Mouse (Mus musculus) ES-E14 (cell line): ENCODE results near the gene Adgrl3.

Source experiments
- CHD2 ChIP-seq: IDR thresholded peaks from 2 replicates; pipeline ENCODE4 v1.6.1; 2014; ENCODE audit warnings: mild to moderate bottlenecking, low read depth, low read length, inconsistent platforms
- HCFC1 ChIP-seq: IDR thresholded peaks from 2 replicates; pipeline ENCODE4 v1.6.1; 2012; ENCODE audit warnings: low read length, inconsistent platforms, borderline replicate concordance; ENCODE audit not compliant: insufficient read depth
- MAFK ChIP-seq: IDR thresholded peaks from 2 replicates; pipeline ENCODE4 v1.6.1; 2014; ENCODE audit warnings: mild to moderate bottlenecking, low read depth, low read length, inconsistent platforms; ENCODE audit not compliant: insufficient read depth
- ZC3H11A ChIP-seq: IDR thresholded peaks from 2 replicates; pipeline ENCODE4 v1.6.1; 2012; ENCODE audit warnings: low read depth, mild to moderate bottlenecking, inconsistent platforms, low read length, borderline replicate concordance
- ZNF384 ChIP-seq: IDR thresholded peaks from 2 replicates; pipeline ENCODE4 v1.6.1; 2012; ENCODE audit warnings: low read depth, low read length, inconsistent platforms

DNA sequence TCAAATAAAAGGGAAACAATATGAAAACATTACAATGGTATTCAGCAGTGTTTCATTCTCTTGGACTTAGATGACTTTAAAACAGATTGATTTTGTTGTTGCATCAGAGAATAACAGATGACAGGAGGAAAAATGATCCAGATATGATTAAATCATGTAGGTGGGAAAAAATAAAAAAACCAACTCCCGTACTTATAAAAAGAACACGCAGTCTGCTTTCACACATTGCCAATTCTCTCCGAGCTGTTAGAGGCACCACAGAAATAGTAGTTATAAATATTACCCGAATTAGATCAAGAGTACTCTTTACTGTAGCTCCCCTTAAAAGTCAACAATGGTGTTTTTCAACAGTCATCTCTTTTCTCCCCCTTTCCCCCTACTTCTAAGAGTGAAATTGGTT lies 302.1 kb downstream of the Adgrl3 start:
- TF ChIP-seq HCFC1 = no peak
- no peak for TF ChIP-seq ZC3H11A
- no peak for TF ChIP-seq CHD2
- TF ChIP-seq ZNF384 = no peak
- no peak for TF ChIP-seq MAFK
